Mouse (Mus musculus) G1E (cell line): ENCODE measurements around the gene Parva.

ENCODE experiments used
- CTCF ChIP-seq: IDR thresholded peaks from 2 replicates; pipeline ENCODE4 v1.5.1; 2012; ENCODE audit warnings: low read depth, low read length, inconsistent platforms, mixed read lengths
- TAL1 ChIP-seq: conservative IDR thresholded peaks from 2 replicates; pipeline ENCODE4 v1.6.1; 2012; ENCODE audit warnings: low read depth, low read length, inconsistent platforms, mixed read lengths

- TF ChIP-seq CTCF (no peak), TAL1 (no peak)
These were observed 71.4 kb downstream of the Parva start for GRCm38 (mm10) chr7:112498591-112499301.
